Mouse (Mus musculus) myocyte (in vitro differentiated cells): ENCODE data around the gene Ctnnal1.

Experiments
- CEBPB ChIP-seq: IDR thresholded peaks from 2 replicates; pipeline ENCODE4 v1.6.1; 2011; ENCODE audit warnings: mild to moderate bottlenecking, moderate library complexity; ENCODE audit not compliant: poor library complexity, insufficient read depth, severe bottlenecking
- E2F4 ChIP-seq: IDR thresholded peaks from one replicate; pipeline ENCODE4 v1.6.1; 2011; ENCODE audit warnings: mild to moderate bottlenecking, control low read depth, moderate library complexity; ENCODE audit not compliant: insufficient read depth
- MAX ChIP-seq: IDR thresholded peaks from one replicate; pipeline ENCODE4 v1.6.1; 2011; ENCODE audit warnings: low read depth, mild to moderate bottlenecking, control low read depth
- MYOD1 ChIP-seq, 3 experiments: IDR thresholded peaks; one replicate each; pipeline ENCODE4 v1.6.1; 2011; ENCODE audit warnings: control low read depth in 2 of 3, low read depth in 2 of 3, mild to moderate bottlenecking in 2 of 3, moderate library complexity in 1 of 3; ENCODE audit not compliant: insufficient read length in 2 of 3, control insufficient read depth in 1 of 3
- MYOG ChIP-seq, 3 experiments: IDR thresholded peaks; one replicate each; pipeline ENCODE4 v1.6.1; 2011; ENCODE audit warnings: control low read depth in 2 of 3, low read depth in 2 of 3, mild to moderate bottlenecking in 2 of 3; ENCODE audit not compliant: insufficient read length in 2 of 3, control insufficient read depth in 1 of 3, insufficient read depth in 1 of 3
- POLR2A ChIP-seq: IDR thresholded peaks from one replicate; pipeline ENCODE4 v1.6.1; 2011; ENCODE audit warnings: low read depth, mild to moderate bottlenecking, control low read depth, moderate library complexity; ENCODE audit not compliant: insufficient read length
- POLR2AphosphoS2 ChIP-seq: IDR thresholded peaks from one replicate; pipeline ENCODE4 v1.6.1; 2011; ENCODE audit warnings: low read depth, control low read depth; ENCODE audit not compliant: insufficient read length
- REST ChIP-seq: IDR thresholded peaks from one replicate; pipeline ENCODE4 v1.6.1; 2011; ENCODE audit warnings: mild to moderate bottlenecking, control low read depth, moderate library complexity; ENCODE audit not compliant: insufficient read depth, insufficient read length
- SRF ChIP-seq: IDR thresholded peaks from one replicate; pipeline ENCODE4 v1.6.1; 2011; ENCODE audit warnings: low read depth; ENCODE audit not compliant: control insufficient read depth, insufficient read length
- TCF12 ChIP-seq: IDR thresholded peaks from one replicate; pipeline ENCODE4 v1.6.1; 2011; ENCODE audit warnings: mild to moderate bottlenecking, control low read depth; ENCODE audit not compliant: poor library complexity, insufficient read depth, severe bottlenecking
- TCF3 ChIP-seq: IDR thresholded peaks from one replicate; pipeline ENCODE4 v1.6.1; 2011; ENCODE audit warnings: low read depth, control low read depth; ENCODE audit not compliant: insufficient read length
- USF1 ChIP-seq: IDR thresholded peaks from one replicate; pipeline ENCODE4 v1.6.1; 2011; ENCODE audit warnings: low read depth, mild to moderate bottlenecking, control low read depth, moderate library complexity

DNA sequence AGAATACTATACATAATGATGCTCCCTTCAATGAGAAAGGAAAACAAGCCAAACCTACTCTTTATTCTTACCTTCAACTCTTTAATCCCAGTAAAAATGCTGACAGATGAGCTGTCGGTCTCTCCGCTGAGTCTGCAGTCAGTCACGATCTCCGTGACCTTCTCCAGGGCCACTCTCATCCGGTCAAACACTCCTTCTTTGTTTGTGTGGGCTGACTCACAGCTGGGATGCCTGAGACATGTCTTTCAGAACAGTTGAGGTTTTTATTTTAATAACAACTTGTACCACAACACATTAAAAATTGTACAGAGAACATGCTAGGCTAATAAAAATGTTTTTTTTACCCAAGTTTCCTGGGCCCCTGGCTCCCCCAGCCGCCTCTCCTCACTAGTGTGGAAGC is 27.3 kb downstream of the Ctnnal1 start:
- TF ChIP-seq USF1, result no peak
- TF ChIP-seq E2F4, result no peak
- no peak for TF ChIP-seq POLR2A
- TF ChIP-seq CEBPB, result no peak
- no peak for TF ChIP-seq MYOG (IDR thresholded peaks at IDR 0.05; ENCODE audit: control insufficient read depth in 1 of 3, insufficient read depth in 1 of 3, insufficient read length in 2 of 3, low read depth in 2 of 3)
- TF ChIP-seq MYOD1 (IDR thresholded peaks at IDR 0.05; ENCODE audit: control insufficient read depth in 1 of 3, insufficient read length in 2 of 3, low read depth in 2 of 3), result peak in 2 of 3 experiments; percentile 11 to 17
- TF ChIP-seq REST, result no peak
- no peak for TF ChIP-seq TCF12
- TF ChIP-seq MAX, result no peak
- no peak for TF ChIP-seq POLR2AphosphoS2
- no peak for TF ChIP-seq TCF3
- TF ChIP-seq SRF, result no peak
